Mouse (Mus musculus): ENCODE results near the gene Rplp0.
"Not testable (repeated sequence)": the region's sequence is repeated elsewhere in the genome, so short reads cannot be mapped to it uniquely, and the experiment has no call there.

Rplp0 gene

GRCm38 (mm10) chr5:115559237-115560101 is at the start of gene Rplp0:
Gene Rplp0, plus strand, starts transcription at chr5:115559467.
- peak; percentile 99 to 100 for DNase-seq (ENCODE audit: low spot score in 2 of 2)

GRCm38 (mm10) chr5:115509790-115510689 is 49.2 kb upstream of the Rplp0 start:
- DNase-seq (ENCODE audit: low spot score in 2 of 2) = no peak

- no peak for DNase-seq (ENCODE audit: low spot score in 2 of 2)
These were observed 46.9 kb upstream of the Rplp0 start for GRCm38 (mm10) chr5:115512375-115512774.

DNA sequence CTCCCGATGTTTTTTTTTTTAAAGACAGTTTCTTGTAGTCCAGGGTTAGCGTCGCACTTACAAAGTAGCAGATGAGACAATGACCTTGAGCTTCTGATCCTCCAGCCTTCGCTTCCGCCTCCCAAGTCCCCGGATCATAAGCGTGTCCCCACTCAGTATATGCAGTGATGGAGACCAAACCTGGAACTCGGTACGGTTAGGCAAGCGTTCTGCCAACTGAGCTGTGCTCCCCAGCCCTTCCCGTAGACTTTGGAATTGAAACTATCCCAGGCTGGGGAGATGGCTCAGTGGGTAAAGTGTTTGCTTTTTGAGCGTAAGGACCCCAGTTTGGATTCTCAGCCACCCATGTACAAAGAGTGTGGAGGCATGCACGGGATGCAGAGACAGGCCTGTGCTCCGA is 46.0 kb upstream of the Rplp0 start:
- no peak for DNase-seq (ENCODE audit: low spot score in 2 of 2)

GRCm38 (mm10) chr5:115513721-115514120 is 45.5 kb upstream of the Rplp0 start:
- no peak for DNase-seq (ENCODE audit: low spot score in 2 of 2)

DNA sequence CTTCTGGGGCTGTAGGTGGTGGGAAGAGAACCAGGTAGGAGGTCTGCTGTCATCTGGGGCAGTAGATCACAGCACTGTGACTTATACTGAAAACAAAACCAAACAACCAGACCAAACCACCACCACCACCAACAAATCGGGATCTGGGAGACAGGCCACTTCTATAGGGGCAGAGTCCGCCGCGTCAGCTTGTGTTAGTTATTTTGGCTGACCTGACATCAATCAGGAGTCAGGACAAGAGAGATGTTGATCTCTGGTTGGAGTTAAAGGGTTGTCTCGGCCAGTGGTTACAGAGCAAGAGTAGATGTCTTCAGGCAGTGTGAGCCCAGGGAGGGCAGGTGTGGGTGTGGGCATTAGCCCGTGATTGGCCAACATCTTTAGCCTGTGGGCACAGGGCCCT is 44.9 kb upstream of the Rplp0 start:
- DNase-seq (ENCODE audit: low spot score in 2 of 2) = no peak

- DNase-seq (ENCODE audit: low spot score in 2 of 2) = no peak
These were observed 44.2 kb upstream of the Rplp0 start for GRCm38 (mm10) chr5:115514896-115515587.

DNA sequence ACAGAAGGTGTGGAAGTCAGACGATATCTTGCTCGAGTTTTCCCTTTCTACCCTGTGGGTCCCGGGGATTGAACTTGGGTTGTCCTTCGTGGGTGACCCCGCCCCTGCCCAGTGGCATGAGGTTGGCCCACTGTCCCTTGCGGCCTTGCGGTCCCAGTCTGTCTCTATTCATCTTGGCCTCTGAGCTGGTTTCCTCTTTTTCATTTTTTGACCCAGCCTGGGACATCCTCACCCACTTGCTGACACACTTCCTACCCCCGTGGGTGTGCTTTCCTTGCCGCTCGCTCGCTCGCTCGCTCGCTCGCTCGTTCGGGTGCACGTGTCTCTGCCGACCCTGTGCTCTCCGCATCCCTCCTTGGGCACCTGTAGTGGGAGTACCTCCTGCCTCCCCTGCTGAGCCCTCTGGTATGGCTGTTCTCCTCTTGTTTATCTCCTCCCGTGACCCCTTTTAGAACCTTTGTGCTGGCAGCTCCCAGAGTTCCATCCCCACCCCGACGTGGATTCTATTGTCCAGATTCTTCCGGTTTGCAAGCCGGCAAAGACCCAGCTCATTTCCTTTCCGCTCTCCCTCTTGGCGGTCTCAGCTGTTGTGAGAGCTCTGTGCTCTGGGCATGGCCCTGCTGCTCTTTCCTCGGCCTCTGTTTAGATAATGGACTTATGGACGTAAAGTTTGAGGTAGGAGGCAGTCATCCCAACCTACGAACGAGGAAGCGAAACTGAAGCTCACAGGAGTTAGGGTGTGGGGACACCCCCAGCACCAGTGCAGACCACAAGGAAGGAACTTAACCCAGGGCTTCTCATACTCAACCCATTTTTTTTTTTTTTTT is 43.0 kb upstream of the Rplp0 start:
- DNase-seq (ENCODE audit: low spot score in 2 of 2) = peak in 1 of 2 experiments; percentile 55

DNA sequence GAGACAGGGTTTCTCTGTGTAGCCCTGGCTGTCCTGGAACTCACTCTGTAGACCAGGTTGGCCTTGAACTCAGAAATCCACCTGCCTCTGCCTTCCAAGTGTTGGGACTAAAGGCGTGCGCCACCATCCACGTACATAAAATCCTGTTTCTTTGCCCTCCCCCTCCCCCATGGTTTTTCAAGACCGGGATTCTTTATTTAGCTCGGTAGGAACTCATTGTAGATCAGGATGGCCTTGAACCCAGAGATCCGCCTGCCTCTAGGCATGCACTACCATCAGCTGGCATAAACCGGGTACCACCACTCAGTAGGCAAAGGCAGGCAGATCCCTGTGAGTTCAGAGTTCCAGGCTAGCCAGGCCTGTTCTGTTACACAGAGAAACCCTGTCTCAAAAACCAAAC is 42.4 kb upstream of the Rplp0 start:
- DNase-seq (ENCODE audit: low spot score in 2 of 2) = no peak

- DNase-seq (ENCODE audit: low spot score in 2 of 2) = no peak
These were observed 41.8 kb upstream of the Rplp0 start for GRCm38 (mm10) chr5:115517501-115517900.

DNA sequence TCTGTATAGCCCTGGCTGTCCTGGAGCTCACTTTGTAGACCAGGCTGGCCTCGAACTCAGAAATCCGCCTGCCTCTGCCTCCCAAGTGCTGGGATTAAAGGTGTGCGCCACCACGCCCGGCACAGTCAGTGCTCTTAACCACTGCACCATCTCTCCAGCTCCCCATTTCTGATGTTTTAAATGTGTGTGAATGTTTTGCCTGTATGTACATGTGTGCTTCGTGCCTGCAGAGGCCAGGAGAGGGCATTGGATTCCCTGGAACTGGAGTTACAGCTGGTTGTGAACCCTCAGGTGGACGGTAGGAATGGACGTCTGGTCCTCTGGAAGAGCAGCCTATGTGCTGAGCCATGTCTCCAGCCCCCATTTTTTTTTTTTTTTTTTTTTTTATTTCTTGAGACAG is 41.1 kb upstream of the Rplp0 start:
- DNase-seq (ENCODE audit: low spot score in 2 of 2) = not testable (repeated sequence)

DNA sequence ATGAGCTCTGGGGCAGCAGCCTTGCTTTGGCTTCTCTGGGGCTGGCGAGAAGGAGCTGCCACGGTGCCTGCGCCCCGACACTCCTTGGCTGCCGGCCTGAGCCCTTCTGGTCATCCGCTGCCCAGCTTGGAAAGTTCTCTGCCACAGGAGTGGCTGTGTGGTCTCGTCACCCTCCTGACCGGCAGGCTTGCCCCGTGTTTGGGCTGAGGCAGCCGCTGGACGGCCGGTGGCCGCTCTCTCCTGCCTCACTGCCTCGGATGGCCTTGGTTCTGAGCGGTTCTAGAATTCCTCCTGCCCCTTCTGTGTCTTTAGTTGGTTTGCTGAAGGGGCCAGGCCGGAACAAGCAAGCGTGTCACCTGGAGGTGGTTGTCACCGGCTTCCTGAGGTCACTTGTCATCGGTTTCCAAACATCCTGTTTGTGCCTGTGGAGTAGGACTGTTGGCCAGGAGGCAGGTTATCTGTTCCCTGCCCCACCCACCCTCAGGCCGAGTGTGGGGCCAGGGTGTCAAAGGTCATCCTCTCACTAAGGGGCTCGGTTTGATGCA is 38.9 kb upstream of the Rplp0 start:
- no peak for DNase-seq (ENCODE audit: low spot score in 2 of 2)

- no peak for DNase-seq (ENCODE audit: low spot score in 2 of 2)
These were observed 37.5 kb upstream of the Rplp0 start for GRCm38 (mm10) chr5:115521553-115522461.

GRCm38 (mm10) chr5:115522531-115522930 is 36.7 kb upstream of the Rplp0 start:
- DNase-seq (ENCODE audit: low spot score in 2 of 2) = no peak

GRCm38 (mm10) chr5:115522981-115523499 is 36.2 kb upstream of the Rplp0 start:
- DNase-seq (ENCODE audit: low spot score in 2 of 2) = no peak

DNA sequence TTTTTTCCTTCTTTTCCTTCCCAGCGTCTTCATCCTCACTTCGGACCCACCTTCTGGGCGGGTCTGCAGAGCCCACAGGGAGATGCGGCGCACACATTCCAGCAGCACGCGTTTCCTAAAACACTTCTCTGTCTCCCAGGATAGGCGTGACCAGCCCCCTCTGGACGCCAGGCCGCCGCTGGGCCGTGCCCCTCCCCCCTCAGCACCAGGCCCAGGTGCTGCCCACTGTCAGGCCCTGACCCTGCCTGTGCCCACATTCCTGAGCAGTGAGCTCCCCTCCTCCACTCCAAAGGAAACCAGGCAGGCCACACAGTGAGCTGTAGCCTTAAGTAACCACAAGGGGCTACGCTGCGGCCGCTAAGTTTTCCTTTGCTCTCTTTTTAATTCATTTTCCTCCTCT is 35.3 kb upstream of the Rplp0 start:
- DNase-seq (ENCODE audit: low spot score in 2 of 2) = no peak

DNA sequence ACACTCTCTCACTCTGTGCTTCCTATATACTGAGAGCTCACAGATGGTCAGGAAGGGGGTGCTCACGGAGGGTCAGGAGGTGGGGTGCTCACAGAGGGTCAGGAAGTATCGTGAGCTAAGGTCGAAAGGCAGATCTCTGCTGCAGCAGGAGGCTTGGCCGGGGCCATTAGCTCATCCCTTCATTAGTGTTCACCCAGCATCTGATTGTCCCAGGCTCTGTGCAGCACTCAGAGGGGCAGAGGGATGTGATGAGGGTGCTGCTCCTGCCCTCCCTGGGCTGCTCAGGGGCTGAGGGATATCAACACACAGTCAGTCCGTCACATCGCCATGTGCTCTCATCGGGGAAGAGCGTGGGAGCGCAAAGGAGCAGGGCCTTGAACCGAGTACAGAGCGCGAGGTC is 34.8 kb upstream of the Rplp0 start:
- no peak for DNase-seq (ENCODE audit: low spot score in 2 of 2)

DNA sequence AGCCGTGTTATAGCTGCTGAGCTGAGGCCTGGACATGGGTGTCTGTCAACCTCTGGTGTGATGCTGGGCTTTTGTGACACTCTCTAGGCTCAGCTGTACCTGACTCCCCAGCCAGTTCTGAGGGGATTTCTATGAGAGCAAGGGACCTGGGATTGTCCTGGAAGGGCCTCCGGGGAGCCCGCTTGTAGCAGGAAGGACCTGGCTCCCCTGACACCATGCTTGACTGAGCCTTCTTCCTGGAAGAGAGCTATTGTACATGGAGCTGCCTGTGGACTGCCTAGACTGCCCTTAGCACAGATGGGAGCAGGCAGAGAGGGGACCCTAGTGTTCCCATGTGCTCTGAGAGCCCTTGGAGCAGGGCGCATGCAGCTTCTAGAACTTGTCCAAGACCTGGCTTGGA is 33.9 kb upstream of the Rplp0 start:
- no peak for DNase-seq (ENCODE audit: low spot score in 2 of 2)

GRCm38 (mm10) chr5:115525943-115526342 is 33.3 kb upstream of the Rplp0 start:
- DNase-seq (ENCODE audit: low spot score in 2 of 2) = no peak

All from spleen, postnatal 4 days (tissue).